Mouse (Mus musculus): ENCODE data around the gene Stat5a. TPM values are rescaled to one million over a fixed set of nuclear protein-coding genes. Genes with fewer than 3 reads are reported as not detected.

Gene Stat5a
- total RNA-seq (2014; fragmentation: Nextera tagmentation): 161 and 162 TPM in 2 replicates
- total RNA-seq (2017): 106 and 112 TPM in 2 replicates
- polyA plus RNA-seq (2012): 157 and 161 TPM in 2 replicates

DNA sequence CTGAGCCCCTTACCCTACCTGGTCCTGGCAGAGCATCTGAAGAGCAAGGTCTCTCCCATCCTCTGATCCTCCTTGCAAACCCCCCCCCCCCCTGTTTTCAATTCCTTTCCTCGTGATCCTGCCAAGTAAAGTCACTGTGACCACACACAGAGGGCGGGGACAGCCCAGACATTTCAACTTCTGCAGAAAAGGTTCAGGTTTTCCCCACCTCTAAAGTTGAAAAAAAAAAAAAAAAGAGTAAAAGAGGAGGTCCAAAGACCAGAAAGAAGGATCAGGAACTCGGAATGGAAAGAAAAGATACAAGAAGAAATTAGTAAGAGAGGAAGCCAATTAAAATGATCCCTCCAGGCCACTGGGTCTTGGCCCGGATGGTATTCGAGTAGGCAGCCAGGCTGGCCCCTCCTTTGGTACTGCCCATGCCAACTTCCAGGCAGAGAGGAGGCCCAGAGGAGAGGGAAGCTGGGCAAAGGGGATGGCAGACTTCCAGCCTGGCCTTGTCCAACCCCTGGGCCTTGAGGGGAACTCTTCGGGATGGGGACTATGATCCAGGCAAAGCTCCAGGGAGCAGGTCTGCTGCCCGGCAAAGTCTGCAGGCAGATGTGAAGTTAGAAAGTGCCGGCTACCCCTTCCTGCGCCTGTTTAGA is at the start of gene Stat5a:
TSS of gene Stat5a (plus strand) at position 417 of the 644 bp plus-strand sequence.
- no peak for TF ChIP-seq CTCF (IDR thresholded peaks at IDR 0.05; ENCODE audit: low read depth, low read length)
- no peak for TF ChIP-seq POLR2AphosphoS5 (IDR thresholded peaks at IDR 0.05; ENCODE audit: insufficient replicate concordance, low read depth, low read length)
- peaks cover 87% of the 10 kb centered on the region for H3K4me1 ChIP-seq (ENCODE audit: insufficient read depth, low read depth, low read length)

GRCm38 (mm10) chr11:100810516-100810915 is 48.6 kb upstream of the Stat5a start:
- TF ChIP-seq CTCF (IDR thresholded peaks at IDR 0.05; ENCODE audit: low read depth, low read length): no peak
- Histone ChIP-seq H3K27me3 (ENCODE audit: insufficient read depth, low read length) (no peaks in the 10 kb centered on the region), H3K4me3 (ENCODE audit: low read depth, low read length) (no peak overlapping the region), H3K4me1 (ENCODE audit: insufficient read depth, low read depth, low read length) (peaks cover 15% of the 10 kb centered on the region), H3K36me3 (replicated peaks) (peaks cover 80% of the 10 kb centered on the region), H3K9me3 (replicated peaks) (peaks cover 8% of the 10 kb centered on the region; the same call in 1 of the 2 replicates)
- ATAC-seq (ENCODE audit: extremely low read depth, insufficient number of reproducible peaks, low FRiP score, poor library complexity, severe bottlenecking) (no peak), DNase-seq (ENCODE audit: low spot score) (no peak)

More for the DNA sequence above, at the start of gene Stat5a:
- ATAC-seq (ENCODE audit: extremely low read depth, insufficient number of reproducible peaks, low FRiP score, poor library complexity, severe bottlenecking) (no peak), DNase-seq (ENCODE audit: low spot score) (no peak)
- H3K9me3 ChIP-seq (replicated peaks): no peaks in the 10 kb centered on the region
- peak within 1 kb of the TSS; percentile 95 for H3K4me3 ChIP-seq (ENCODE audit: low read depth, low read length)
- H3K27me3 ChIP-seq (ENCODE audit: insufficient read depth, low read length): peaks cover 22% of the 10 kb centered on the region
- peaks cover 31% of the 10 kb centered on the region for H3K36me3 ChIP-seq (replicated peaks)

GRCm38 (mm10) chr11:100811132-100811531 is 48.0 kb upstream of the Stat5a start:
- Histone ChIP-seq H3K4me3 (ENCODE audit: low read depth, low read length) (no peak overlapping the region), H3K36me3 (replicated peaks) (peaks cover 80% of the 10 kb centered on the region), H3K9me3 (replicated peaks) (peaks cover 8% of the 10 kb centered on the region; the same call in 1 of the 2 replicates), H3K4me1 (ENCODE audit: insufficient read depth, low read depth, low read length) (peaks cover 21% of the 10 kb centered on the region), H3K27me3 (ENCODE audit: insufficient read depth, low read length) (no peaks in the 10 kb centered on the region)
- no peak for TF ChIP-seq TAL1 (conservative IDR thresholded peaks at IDR 0.05; ENCODE audit: low read depth, low read length)
- TF ChIP-seq GATA2 (IDR thresholded peaks at IDR 0.05; ENCODE audit: borderline replicate concordance, low read depth, low read length): no peak
- TF ChIP-seq CTCF (IDR thresholded peaks at IDR 0.05; ENCODE audit: low read depth, low read length): no peak
- TF ChIP-seq GATA1 (IDR thresholded peaks at IDR 0.05; ENCODE audit: borderline replicate concordance, low read length): no peak
- no peak for TF ChIP-seq POLR2AphosphoS5 (IDR thresholded peaks at IDR 0.05; ENCODE audit: insufficient replicate concordance, low read depth, low read length)
- DNase-seq (ENCODE audit: low spot score) (no peak), ATAC-seq (ENCODE audit: extremely low read depth, insufficient number of reproducible peaks, low FRiP score, poor library complexity, severe bottlenecking) (no peak)

- Histone ChIP-seq H3K9me3 (replicated peaks) (peaks cover 8% of the 10 kb centered on the region; the same call in 1 of the 2 replicates), H3K4me3 (ENCODE audit: low read depth, low read length) (no peak overlapping the region), H3K4me1 (ENCODE audit: insufficient read depth, low read depth, low read length) (peaks cover 52% of the 10 kb centered on the region), H3K27me3 (ENCODE audit: insufficient read depth, low read length) (no peaks in the 10 kb centered on the region), H3K36me3 (replicated peaks) (peaks cover 77% of the 10 kb centered on the region)
- ATAC-seq (ENCODE audit: extremely low read depth, insufficient number of reproducible peaks, low FRiP score, poor library complexity, severe bottlenecking) (no peak), DNase-seq (ENCODE audit: low spot score) (no peak)
- no peak for TF ChIP-seq POLR2AphosphoS5 (IDR thresholded peaks at IDR 0.05; ENCODE audit: insufficient replicate concordance, low read depth, low read length)
Observed at GRCm38 (mm10) chr11:100814498-100814897, 44.7 kb upstream of the Stat5a start.

DNA sequence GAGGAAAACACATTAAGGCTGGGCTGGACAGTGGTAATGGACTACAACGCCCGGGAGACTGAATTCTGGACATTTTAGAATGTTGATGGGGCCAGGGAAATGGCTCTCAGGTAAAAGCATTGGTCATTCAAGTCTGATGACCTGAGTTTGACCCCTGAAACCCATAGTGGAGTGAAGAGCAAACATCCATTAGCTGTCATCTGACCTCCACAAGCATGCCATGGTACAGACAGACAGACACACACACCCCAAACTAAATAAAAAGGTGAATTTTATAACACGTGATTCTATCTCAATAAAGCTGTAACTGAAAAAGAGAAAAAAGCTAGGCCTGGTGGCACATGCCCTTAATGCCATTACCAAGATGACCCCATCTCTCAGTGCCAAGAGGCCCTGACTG is 42.8 kb upstream of the Stat5a start:
- no peak for ATAC-seq (ENCODE audit: extremely low read depth, insufficient number of reproducible peaks, low FRiP score, poor library complexity, severe bottlenecking)
- H3K9me3 ChIP-seq (replicated peaks): peaks cover 8% of the 10 kb centered on the region; the same call in 1 of the 2 replicates
- H3K36me3 ChIP-seq (replicated peaks): peaks cover 74% of the 10 kb centered on the region
- DNase-seq (ENCODE audit: low spot score): no peak
- H3K27me3 ChIP-seq (ENCODE audit: insufficient read depth, low read length): no peaks in the 10 kb centered on the region
- H3K4me1 ChIP-seq (ENCODE audit: insufficient read depth, low read depth, low read length): peaks cover 67% of the 10 kb centered on the region
- H3K4me3 ChIP-seq (ENCODE audit: low read depth, low read length): no peak overlapping the region
- no peak for TF ChIP-seq GATA2 (IDR thresholded peaks at IDR 0.05; ENCODE audit: borderline replicate concordance, low read depth, low read length)
- no peak for TF ChIP-seq TAL1 (conservative IDR thresholded peaks at IDR 0.05; ENCODE audit: low read depth, low read length)
- TF ChIP-seq POLR2AphosphoS5 (IDR thresholded peaks at IDR 0.05; ENCODE audit: insufficient replicate concordance, low read depth, low read length): no peak
- no peak for TF ChIP-seq CTCF (IDR thresholded peaks at IDR 0.05; ENCODE audit: low read depth, low read length)
- no peak for TF ChIP-seq GATA1 (IDR thresholded peaks at IDR 0.05; ENCODE audit: borderline replicate concordance, low read length)

DNA sequence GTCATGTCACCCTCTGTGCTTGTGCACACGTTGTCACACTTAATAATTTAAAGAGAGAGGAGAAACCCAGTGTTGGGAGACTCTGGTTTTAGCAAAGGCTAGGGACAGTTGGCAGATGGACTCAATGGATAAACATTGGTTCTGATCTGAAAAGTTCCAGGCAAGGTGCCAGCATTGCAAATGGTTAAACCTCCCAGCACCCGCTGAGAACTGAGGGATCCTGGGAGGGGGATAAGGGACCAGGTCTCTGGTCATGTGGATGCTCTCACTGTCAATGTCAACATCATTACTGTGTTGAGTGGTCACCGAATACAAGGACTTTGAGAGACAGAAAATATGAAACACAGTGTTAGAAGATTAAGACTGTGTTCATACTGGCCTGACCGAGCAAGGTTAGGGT is 42.4 kb upstream of the Stat5a start:
- DNase-seq (ENCODE audit: low spot score) (no peak), ATAC-seq (ENCODE audit: extremely low read depth, insufficient number of reproducible peaks, low FRiP score, poor library complexity, severe bottlenecking) (no peak)
- peaks cover 4% of the 10 kb centered on the region; the same call in 1 of the 2 replicates for H3K9me3 ChIP-seq (replicated peaks)
- no peak overlapping the region for H3K4me3 ChIP-seq (ENCODE audit: low read depth, low read length)
- H3K4me1 ChIP-seq (ENCODE audit: insufficient read depth, low read depth, low read length): peaks cover 71% of the 10 kb centered on the region
- no peaks in the 10 kb centered on the region for H3K27me3 ChIP-seq (ENCODE audit: insufficient read depth, low read length)
- H3K36me3 ChIP-seq (replicated peaks): peaks cover 74% of the 10 kb centered on the region
- TF ChIP-seq GATA1 (IDR thresholded peaks at IDR 0.05; ENCODE audit: borderline replicate concordance, low read length): no peak

DNA sequence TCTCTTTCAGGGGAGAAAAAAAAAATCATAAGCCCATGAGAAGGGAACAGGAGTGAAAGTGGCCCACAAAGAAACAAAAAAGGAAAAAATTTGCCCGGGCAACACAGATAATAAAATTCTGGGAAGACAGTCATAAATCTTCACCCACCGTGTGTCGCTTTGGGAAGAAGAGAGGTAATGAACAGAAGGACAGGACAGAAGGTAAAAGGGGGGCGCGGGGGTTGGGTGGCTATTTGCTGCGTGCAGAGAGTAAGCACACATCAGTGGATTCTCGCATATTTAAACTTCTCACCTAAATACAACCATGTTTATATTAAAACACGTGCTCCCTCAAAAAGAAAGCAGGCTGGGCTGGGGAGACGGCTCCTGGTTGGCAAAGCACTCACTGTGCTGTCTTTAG is 41.8 kb upstream of the Stat5a start:
- Histone ChIP-seq H3K36me3 (replicated peaks) (peaks cover 72% of the 10 kb centered on the region), H3K4me1 (ENCODE audit: insufficient read depth, low read depth, low read length) (peaks cover 75% of the 10 kb centered on the region)
- no peak for ATAC-seq (ENCODE audit: extremely low read depth, insufficient number of reproducible peaks, low FRiP score, poor library complexity, severe bottlenecking)

More for the DNA sequence above, 41.8 kb upstream of the Stat5a start:
- Histone ChIP-seq H3K9me3 (replicated peaks) (peaks cover under 1% of the 10 kb centered on the region; the same call in 1 of the 2 replicates), H3K27me3 (ENCODE audit: insufficient read depth, low read length) (no peaks in the 10 kb centered on the region), H3K4me3 (ENCODE audit: low read depth, low read length) (no peak overlapping the region; the same call in 1 of the 2 replicates)
- DNase-seq (ENCODE audit: low spot score): no peak
- no peak for TF ChIP-seq GATA2 (IDR thresholded peaks at IDR 0.05; ENCODE audit: borderline replicate concordance, low read depth, low read length)
- no peak for TF ChIP-seq TAL1 (conservative IDR thresholded peaks at IDR 0.05; ENCODE audit: low read depth, low read length)
- no peak for TF ChIP-seq CTCF (IDR thresholded peaks at IDR 0.05; ENCODE audit: low read depth, low read length)
- TF ChIP-seq GATA1 (IDR thresholded peaks at IDR 0.05; ENCODE audit: borderline replicate concordance, low read length): no peak
- no peak for TF ChIP-seq POLR2AphosphoS5 (IDR thresholded peaks at IDR 0.05; ENCODE audit: insufficient replicate concordance, low read depth, low read length)

Data from G1E (cell line).